Mouse (Mus musculus): ENCODE results near the gene Ccdc38.

DNA sequence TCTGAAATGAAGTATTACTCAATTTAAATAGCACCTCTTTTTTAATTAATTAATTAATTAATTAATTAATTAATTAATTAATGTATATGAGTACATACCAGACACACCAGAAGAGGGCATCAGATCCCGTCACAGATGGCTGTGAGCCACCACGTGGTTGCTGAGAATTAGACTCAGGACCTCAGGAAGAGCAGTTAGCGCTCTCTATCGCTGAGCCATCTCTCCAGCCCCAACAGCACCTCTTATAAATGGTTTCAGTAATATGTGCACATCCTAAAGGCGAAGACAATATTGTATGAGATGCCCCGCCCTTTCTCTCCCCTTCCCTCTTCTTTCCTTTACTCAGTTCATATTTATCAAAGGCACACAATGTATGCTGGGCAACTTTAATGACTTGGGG is 28.2 kb downstream of the Ccdc38 start:
- no peak for TF ChIP-seq FLI1 (IDR thresholded peaks at IDR 0.05; ENCODE audit: low read length)
- TF ChIP-seq GATA1 (IDR thresholded peaks at IDR 0.05; ENCODE audit: borderline replicate concordance, low read length): no peak

All from megakaryocyte, embryonic 14.5 days (primary cell).